Mouse (Mus musculus) cerebellum, adult 9-10 months (tissue): ENCODE data around the gene Thada.

Experiments used
- DNase-seq: peaks from one replicate; pipeline ENCODE4 v3.0.0; 2022

Thada gene

DNA sequence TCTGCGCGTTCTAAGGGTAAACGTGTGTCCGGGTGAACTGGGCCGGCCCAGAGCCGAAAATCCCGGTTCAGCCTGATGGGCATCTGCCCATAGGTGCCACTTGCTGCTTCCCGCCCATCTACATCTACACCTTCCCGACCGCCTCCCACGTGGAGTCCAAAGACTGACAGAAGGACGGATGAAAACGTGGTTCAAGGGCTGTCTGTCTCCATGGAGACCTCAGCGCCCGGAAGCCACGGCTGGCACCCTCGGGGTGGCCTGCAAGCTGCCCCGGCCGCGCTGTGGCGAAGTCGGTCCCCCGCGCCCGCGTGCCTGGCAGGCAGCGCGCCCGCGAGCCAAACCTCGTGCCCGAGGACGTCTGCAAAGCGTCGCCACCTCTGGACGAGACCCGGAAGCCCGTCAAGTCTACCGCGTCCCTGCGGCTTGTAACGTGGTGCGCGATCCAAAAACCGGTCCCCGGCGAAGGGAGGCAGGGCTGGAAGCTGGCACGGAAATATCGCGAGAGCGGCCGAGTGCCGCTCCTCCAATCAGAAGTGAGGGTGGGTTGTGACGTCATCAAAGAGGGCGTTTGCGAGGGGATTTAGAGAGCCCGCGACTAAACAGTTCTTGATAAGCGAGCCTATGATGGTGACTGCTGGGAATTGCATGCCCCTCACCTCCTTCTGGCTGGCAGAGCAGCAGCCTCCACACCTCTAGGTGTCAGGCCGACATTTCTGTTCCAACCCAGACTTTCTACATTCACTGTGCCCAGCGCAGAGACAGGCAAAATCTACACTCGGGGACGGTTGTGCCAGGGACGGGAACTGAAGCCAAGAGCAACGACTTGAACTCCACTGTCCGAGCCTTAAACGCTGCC is at the start of gene Thada:
Gene Thada (minus strand): TSS at position 453 of the 856 bp plus-strand sequence.
- peak; percentile 98 for DNase-seq

DNA sequence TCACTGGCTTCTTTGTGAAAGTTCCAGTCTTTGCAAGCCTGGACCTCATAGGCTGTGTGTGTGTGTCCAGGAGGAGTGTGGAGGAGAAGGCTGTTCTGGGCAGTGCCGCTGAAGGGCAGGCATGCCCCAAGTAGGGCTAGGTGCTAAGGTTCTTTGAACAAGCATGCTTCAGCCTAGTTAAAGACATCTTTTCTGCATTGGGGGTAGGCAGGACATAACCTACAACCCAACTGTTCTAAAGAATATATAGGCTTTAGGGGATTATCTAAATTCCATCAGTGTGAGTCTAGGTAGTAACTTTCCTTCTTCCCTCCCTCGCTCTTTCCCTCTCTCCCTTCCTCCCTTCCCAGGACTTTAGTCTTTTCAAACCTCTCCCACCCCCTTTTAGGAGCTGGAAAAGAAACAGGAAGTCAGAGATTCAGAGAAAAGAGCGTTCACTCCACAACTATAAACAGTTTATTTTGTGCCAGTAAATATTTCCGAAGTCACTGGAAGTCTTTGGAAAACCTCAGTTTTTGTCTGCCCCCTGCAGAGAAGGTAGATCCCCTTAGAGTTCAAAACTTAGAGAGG is 46.6 kb upstream of the Thada start:
- DNase-seq = no peak

DNA sequence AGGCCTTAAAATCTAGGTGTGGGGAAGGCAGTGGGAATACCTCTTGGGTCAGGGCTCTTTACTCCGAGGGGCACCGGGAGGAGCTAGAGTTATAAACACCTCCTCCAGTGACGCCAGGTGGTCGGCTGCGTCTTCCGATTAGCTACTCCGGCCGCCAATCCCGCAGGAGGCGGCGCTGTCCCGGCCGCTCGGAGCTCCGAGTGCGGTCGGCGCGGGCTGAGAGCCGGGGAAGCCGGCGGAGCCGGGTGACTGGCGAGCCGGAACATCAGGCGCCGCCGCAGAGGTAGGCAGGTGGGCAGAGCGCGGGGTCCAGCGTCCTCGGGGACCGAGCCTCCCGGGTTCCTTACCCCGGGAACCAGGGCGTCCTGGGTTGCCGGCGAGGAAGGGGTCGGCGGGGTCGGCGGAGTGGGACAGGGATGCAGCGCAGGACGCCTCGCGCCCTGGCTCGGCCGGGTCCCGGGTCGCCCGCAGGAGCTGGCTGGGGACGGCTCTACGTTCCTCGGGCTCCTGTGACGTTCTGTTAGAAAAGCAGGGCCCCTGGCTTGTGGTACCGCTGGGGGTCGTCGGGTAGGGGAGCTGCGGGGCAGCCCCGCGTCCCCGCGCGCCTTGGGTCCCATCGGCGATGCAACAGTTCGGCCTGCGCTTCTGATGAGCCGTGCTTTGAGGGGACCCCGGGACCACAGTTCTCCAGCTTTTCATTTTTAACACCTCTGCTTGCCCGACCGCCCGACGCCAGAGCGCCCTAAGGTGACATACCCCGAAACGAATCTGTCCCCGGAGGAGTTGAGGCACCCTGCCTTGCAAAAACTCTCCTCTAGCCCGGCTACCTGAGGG is 45.9 kb upstream of the Thada start, which contains the start of gene Plekhh2:
Gene Plekhh2 (plus strand): TSS at position 214 of the 834 bp plus-strand sequence.
- DNase-seq = peak; percentile 31

DNA sequence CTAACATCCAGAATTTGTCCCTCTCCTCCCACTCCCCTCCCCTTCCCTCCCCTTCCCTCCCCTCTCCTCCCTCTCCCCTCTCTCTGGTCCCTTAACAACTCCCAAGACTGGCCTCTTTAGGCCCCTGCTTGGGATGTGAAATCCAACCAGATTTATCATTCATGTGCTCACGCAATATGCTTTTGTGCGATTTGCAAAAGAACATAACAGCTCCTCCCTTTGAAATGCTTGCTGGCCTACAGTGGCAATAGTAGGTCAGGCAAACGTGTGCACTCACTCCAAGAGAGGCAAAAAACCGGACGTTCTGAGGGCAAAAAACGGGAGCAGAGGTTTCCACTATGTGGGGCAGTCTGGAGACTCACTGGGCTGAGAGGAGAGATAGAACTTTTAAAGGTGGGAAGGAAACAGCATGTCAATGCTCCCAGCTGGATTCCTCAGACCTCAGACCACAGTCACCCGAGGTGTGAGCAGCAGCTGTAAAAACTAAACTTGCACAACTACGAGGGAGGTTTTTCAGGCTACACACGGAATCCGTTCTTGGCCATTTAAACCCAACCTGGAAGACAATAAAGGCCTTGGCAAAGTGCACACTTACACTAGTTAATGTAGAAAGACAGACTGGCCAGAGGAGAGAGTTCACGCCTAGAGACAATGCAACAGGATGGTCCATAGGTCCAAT is 45.1 kb upstream of the Thada start:
- no peak for DNase-seq

DNA sequence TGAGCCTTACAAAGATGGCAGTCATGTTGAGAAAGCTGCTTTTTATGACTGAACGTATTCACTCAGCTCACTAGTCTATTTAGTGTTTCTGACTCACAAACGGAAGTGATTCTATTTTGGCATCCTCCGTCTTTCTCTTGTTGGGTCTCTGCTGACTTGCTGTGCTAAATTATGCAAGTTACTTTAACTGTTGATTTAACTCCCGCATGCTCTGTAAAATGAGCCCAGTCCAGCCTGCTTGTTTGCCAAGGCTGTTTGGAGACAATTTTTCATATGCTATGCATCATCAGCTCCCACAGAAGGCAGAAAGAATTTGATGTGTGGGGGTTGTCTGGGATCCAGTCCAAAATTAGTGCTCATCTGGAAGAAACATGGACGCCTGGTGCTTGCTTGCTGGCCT is 44.4 kb upstream of the Thada start:
- no peak for DNase-seq

DNA sequence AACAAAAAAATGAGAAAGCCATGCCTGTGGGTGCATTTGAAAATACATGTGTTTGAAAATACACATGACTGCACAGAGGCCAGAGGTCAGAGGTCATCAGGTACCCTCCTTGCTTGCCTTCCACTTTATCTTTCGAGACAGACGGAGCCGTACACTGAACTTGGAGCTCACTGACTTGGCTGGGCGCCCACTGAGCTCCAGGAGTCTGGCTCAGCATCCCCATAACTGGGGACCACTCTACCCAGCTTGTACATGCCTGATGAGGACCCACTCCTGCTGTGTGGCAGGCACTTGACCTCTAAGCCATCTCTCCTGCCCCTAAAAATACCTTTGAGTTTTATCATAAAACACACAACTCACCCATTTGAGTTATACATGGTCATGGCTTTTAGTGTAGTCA is 43.2 kb upstream of the Thada start:
- DNase-seq = no peak

DNA sequence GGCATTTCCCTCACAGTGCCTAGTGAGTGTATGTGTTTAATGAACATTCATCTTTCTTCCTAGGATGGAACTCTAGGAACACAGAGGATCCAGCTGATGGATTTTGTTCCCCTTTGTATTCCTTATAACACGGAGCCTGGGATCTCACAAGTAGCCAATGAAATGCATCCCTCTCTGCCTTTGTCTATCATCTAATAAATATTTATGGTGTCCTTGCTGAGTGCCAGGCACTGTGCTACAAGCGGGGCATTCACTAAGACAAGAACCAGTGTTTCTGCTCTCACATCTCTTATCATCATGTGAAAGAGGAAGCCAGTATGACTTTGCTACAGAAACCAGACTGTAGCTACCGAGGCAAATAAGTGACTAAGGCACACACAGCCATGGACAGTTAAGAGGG is 42.7 kb upstream of the Thada start:
- no peak for DNase-seq

DNA sequence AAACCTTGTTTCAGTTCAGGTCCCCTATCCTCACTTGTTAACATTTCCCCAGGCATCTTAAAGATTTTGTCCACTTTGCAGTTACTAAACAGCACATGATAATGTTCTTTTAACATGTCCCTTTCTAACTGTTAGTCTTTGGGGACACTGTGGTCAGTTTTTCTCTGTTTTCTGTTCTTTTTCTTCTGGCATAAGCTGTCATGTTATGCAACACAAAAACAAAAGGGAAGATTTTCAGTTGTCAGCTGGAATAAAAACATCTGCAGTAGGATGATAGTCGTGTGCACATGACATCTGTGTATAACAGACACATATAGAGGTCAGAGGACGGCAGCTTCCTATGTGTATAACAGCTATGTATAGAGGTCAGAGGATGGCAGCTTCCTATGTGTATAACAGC is 39.9 kb upstream of the Thada start:
- no peak for DNase-seq

DNA sequence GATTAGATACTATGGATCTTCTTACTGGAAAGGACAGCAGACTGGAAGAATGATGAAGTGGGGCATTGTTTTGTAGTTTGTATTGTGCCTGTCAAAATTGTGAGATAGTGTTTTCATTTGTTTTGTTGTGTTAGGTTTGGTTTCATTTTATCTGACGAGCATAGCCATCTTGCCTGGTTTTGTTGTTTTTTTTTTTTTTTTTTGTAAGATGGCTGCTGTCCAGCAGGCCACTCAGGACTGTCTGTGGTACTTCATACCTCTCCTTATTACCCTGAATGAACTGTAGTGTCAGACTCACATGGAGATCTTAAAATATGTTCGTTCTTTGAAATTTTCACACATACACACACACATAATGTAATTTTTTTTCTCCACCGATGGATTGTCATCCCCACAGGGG is 36.3 kb upstream of the Thada start:
- no peak for DNase-seq

DNA sequence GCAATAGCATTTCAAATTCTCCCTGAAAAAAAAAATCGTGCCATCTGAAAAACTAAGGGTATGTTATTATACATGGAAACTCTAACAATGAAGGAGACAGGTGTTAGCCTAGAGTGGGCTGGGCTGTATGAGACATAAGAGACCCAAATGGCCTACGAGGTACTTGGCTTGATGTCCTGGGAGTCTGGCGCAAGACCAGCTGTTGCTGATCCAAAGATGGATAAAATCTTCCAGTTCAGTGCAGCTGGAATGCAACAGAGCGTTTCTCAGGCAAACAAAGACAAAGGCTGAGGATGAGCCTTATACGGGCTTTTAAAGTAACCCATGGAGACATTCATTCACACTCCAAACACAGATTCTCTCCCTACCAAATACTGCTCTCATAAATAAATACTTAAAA is 32.6 kb upstream of the Thada start:
- DNase-seq = no peak

DNA sequence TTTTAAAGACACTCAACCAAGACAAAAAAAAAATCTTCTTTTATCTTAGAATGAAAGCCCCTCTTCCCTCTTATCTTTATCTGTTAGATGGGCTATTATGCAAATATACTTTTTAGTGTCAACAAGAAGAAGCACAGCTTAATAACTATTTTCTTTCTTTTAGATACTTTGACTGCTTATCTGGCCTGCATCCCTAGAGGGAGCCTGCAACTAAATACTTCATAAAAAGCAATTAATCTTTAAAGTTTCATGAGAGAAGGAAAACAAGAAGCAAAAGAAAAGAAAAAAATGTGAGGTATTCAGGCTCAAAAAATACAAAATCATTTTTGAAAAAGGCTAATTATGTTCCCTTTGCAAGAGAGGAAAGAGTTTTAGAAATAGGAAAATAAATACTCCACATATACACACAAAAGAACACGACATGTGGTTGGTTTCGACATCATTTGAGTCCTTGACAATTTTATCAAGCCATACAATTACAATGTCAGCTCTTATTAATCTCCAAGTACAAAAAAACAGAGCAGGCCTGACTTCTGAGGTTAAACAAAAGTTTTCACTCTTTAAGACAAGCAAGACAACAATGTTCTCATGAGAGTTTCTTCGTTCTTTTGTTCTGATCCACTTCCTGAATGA is 32.1 kb upstream of the Thada start:
- no peak for DNase-seq

DNA sequence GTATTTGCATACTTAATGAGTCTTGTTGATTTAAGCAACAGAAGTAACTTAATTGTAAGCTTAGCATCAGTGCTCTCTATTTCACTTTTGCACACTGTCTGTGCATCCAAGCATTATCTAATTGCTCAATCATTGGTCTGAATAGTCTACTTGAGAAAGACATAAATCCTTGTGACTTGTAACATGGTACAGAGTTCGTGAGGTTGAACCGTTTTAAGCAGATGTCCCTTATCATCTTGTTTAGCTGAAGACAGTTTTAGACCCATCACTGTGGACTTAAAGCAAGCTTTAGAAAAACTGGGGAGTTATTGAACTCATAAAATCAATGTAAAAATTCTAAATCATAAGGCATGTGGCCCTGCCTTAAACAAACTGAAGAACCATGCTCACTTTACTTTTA is 31.6 kb upstream of the Thada start:
- no peak for DNase-seq

DNA sequence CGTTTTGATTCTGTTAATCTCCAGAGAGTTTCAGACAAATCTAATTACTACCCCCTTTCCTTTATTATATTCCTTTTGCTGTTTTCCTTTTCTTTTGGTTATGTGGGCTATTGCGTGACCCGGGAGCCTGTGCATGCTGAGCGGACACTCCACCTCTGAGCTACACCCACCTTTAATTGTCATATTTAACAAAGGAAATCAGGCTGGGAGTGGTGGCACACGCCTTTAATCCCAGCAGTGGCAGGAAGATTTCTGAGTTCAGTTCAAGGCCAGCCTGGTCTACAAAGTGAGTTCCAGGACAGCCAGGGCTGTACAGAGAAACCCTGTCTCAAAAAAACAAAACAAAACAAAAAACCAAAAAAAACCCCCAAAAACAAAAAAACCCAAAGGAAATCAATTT is 31.0 kb upstream of the Thada start:
- DNase-seq = no peak

DNA sequence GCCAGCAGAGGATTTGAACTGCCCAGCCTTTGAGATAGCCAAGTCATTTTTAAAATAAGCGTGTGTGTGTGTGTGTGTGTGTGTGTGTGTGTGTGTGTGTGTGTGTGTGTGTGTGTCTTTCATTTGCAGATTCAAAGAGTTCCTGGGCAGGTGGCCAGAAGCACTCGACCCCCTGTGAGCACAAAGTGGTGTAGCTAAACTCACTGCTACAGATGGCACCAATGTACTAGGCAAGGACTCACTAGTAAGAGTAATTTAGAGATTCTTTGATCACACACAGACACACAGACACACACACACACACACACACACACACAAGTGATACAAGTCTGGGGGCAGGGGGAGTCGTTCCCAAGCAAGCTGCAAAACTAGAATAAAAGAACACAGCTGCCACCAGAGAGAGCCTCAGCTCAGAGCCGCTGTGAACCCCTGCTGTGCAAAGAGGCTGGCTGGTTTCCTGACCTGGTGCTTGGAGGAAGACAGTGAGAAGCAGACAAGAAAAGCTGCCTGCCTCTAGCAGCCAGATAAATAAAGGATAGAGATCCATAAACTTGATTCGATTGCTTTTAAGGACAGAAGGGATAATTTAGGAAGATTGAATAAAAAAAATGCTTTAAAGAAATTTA is 26.4 kb upstream of the Thada start:
- no peak for DNase-seq

DNA sequence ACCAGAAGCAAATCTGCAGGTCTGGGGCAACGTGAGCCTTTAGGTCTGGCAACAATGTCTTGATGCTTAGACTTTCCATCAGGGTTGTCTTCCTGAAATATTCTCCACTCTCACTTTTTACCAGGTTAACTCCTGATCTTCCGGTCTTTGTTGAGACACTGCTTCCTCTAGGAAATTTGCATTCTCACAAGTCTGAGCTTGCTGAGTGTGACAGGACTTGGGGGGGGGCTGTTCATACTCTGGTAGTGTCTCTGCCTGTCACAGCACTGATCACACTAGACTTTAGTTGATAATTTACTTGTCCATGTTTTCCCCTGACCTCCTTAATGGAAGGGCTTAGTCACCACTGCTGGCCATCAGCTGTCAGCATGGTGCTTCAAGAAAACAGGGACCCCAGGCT is 21.4 kb upstream of the Thada start:
- no peak for DNase-seq

DNA sequence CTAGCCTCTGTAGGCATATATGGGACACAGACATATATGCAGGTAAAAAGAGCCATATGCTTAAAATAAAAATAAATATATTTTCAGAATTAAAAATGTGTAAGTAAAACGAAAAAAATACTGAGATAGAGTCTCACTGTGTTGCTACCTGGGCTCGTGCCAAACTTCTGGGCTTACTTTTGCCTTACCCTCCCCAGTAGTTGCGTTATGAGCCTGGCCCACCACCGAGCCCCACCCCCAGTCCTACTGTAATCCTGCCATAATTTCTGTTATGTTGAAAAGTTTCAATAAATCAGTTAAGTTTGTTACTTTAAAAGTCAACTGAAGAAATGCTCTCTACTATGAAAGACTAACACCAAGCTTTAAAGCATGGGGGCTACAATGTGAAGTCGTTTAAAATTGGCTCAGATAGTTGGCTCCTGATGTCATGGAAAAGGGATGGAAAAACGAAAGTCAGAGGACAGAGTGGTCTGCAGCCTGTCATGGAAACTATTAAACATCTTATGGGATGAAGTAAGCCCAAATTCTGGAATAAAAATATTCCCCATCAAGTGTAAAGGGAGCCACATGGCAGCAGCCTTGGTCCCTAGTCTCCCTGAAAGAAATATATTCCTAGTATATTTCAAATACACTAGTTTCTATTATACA is 17.8 kb upstream of the Thada start:
- DNase-seq = no peak

DNA sequence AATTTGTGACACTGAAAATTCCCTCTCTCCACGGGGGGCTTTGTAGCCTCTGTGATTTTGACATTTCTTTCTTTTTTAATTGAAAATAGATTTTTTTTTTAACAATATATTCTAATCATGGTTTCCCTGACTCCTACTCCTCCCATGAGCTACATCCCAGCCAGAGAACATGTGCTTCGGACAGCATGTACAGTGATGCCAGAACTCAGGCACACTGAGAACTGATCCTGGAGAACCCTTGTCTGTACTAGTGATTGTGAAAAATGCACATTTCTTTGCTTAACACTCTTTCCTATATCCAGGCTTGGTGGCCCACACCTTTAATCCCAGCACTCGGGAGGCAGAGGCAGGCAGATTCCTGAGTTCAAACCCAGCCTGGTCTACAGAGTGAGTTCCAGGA is 16.8 kb upstream of the Thada start:
- DNase-seq = no peak

DNA sequence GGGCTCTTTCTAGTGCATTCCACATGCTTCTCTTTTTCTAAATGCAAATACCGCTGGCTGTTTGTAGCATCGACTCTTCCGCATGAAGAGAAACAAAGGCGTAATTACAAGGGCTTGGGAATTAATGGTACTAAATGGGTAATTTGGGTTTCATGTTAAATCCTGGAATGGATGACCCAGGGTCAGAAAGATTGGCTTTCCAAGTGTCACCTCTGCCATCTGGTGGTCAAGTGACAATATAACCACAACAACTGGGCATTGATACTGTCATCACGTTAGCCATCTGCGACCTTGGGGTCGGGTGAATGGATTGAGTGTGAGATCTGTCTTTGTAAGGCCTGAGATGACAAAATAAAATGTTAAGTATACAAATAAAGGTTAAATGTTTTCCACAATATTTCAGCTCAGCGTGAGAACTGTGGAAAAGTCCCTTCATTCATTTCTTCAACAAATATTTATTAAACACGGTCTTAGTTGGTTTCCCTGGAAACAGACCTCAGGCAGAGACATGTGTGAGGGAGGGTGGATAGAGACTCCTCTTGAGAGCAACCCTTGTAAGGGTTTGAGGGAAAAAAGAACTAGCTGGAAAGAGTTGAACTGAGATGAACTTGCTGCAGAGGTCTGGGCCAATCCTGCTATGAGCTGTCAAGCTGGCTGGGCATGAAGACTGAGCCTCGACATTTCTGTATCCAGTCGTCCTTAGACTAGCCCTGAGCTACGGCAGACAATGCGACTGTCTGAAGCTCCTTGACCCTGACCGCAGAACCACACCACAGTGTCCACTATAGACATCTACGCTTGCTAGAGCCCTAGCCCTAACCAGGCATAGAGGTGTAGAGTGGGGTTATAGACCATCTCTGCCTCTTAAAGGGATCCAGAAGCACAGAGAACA is 14.7 kb upstream of the Thada start:
- no peak for DNase-seq

DNA sequence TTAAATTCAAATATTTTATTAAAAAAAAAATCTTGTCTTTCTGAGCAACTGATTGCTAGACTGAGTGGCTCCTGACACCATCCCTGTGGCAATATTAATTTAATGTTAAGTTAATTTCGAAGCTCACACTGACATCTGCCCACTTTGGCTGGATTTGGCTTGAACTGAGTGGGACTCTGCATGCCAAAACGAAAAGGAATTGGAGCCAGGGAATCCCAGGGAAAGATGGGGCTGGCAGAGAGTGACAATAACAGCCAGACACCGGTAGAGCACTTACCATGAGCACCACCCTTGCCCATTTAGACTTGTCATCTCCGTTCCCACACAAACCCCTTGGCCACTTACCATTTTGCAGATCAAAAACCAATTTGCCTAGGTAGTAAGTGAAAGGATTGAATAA is 12.3 kb upstream of the Thada start:
- DNase-seq = peak; percentile 25

DNA sequence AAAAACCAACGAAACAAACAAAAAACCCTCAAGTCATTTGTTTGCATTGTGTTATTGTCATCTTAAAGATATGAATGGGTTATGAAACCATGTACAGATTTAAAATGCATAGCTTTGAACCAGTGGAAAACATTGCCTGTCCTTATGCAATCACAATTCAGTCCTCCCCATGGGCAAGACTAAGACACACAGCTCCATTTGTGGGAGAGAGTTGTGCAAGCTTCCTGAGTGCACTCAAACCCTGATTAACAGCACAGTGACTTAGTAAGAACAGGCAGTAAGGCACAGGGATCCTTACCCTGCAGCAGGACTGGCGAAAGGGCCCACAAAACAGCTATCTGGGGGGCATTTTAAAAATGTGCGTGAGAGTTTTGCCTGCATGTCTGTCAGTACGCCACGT is 11.2 kb upstream of the Thada start:
- no peak for DNase-seq

DNA sequence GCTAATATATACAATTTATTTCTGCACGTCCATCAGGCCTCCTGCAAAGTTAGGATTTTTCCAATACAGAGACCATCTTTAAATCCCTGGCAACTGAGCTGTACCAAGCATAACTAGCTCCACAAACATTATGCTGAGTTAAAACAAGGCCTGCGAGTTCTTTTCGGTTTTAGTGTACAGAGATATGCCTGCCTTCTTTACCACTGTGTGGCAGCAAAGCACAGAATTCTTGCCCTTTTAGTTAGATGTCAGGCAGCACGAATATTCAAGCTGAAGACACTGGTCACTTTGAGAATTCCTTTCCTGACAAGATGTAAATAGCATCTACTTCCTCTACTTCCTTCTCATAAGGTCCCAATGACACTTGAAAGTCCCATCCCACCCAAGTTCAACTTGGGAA is 8.3 kb upstream of the Thada start:
- DNase-seq = no peak
